Mouse (Mus musculus): ENCODE data around the gene Six1. TPM values are rescaled to one million over a fixed set of nuclear protein-coding genes. Genes with fewer than 3 reads are reported as not detected.
A peak's percentile ranks its signal among the peaks of the same experiment; 100 is the strongest.
"Not testable (repeated sequence)": the region's sequence is repeated elsewhere in the genome, so short reads cannot be mapped to it uniquely, and the experiment has no call there.

Gene Six1
- 0.19 and 0.40 TPM in 2 replicates for polyA plus RNA-seq (2015; fragmentation: Nextera tagmentation; extraction: Ambion mirVana)

DNA sequence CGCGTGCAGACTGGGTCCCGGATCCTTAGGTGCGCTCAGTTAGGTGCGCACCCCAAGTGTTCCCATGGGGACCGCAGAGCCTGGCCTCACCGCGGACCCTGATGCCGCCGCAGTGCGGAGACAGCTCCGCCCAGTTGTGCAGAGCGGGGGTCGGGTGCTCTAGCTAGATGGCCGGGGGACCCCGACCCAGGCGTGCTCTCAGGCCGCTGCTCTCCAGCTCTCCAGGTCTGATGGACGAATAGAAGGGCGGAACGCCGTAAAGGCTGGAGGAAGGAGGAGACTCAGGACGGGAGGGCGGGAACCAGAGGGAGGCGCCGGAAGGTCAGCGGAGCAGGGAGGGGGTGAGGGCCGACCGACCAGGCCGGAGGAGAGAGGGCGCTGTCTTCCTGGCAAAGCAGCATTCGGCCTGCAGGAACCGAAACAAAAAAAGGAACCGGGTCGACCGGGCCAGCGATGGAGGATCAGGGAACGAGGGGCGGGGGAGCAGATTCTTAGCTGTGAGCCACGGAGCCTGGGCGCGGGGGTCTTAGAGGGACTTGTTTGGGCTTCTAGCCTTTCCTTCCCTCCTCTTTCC lies at the start of gene Six1:
Six1 (minus strand) TSS at position 220 of the 574 bp plus-strand sequence.
- Histone ChIP-seq H3K9me3 (no peaks in the 10 kb centered on the region), H3K4me2 (replicated peaks) (peak within 1 kb of the TSS; percentile 94), H3K27me3 (replicated peaks) (peaks cover 80% of the 10 kb centered on the region), H3K4me1 (replicated peaks) (peaks cover 8% of the 10 kb centered on the region), H3K4me3 (replicated peaks) (peak within 1 kb of the TSS; percentile 48), H3K27ac (no peak within 1 kb of the TSS), H3K9ac (peak within 1 kb of the TSS; percentile 28), H3K36me3 (no peaks in the 10 kb centered on the region)
- WGBS = under 1% methylated on average over 42 of the region's 42 CpGs
- peak; percentile 87 for ATAC-seq

DNA sequence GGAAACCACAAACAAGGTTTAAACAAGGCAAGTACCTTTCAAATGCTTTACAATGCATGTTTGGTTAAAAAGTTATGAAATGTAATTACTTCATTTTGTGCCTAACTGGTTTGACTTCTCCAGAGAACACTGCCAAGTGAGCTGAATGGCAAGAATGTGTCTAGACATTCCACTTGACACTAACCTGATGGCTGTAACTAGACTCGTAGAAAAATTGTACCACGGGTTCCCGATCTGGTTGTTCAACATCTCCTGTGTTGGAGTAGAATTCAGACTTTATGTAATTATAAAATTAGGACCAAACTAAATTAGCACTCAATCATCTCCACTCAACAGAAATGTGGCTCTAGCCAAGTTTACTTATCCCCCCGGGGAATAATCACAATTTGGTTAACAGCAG lies 44.9 kb upstream of the Six1 start:
- WGBS = 73% methylated on average over 4 of the region's 4 CpGs

DNA sequence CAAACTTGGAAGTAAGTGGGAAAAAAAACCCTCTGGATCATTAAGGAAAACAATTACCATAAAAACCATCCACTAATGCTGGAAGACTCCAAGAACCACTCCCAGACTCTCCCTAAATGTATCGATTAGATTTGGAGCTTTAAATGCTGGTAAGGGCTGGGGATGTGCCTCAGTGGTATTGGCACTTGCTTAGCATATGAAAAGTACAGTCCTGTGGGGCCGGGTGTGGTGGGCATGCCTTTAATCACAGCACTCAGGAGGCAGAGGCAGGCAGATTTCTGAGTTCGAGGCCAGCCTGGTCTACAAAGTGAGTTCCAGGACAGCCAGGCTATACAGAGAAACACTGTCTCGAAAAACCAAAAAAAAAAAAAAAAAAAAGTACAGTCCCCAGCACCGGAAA lies 42.5 kb upstream of the Six1 start:
- 91% methylated on average over 5 of the region's 5 CpGs for WGBS
- H3K4me2 ChIP-seq (replicated peaks); H3K27ac ChIP-seq; H3K9ac ChIP-seq; H3K4me1 ChIP-seq (replicated peaks); ATAC-seq; H3K9me3 ChIP-seq; H3K27me3 ChIP-seq (replicated peaks); H3K4me3 ChIP-seq (replicated peaks); H3K36me3 ChIP-seq: not testable (repeated sequence)

More for the DNA sequence above, 44.9 kb upstream of the Six1 start:
- Histone ChIP-seq H3K4me2 (replicated peaks) (no peak overlapping the region), H3K27ac (no peak overlapping the region), H3K9me3 (no peaks in the 10 kb centered on the region), H3K4me1 (replicated peaks) (no peaks in the 10 kb centered on the region), H3K27me3 (replicated peaks) (no peaks in the 10 kb centered on the region), H3K9ac (no peak overlapping the region), H3K4me3 (replicated peaks) (no peak overlapping the region), H3K36me3 (no peaks in the 10 kb centered on the region)
- no peak for ATAC-seq

DNA sequence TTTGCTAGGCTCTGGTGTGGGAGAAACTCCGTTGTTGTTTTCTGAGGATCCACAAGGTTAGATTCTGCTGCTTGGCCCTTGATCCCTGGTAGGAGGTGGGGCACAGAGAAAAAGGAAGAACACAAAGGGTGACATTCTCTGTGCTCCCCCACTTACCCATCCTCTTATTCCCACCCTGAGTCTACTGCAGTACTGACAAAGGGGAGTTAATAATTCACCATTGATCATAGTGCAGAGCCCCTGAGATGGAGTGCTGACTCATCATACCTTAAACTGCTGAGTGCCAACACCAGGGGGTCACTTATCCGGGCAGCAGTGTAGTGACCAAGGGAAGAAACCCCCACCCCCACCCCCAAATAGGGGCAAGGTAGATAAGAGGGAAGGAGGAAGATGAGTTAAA lies 40.9 kb upstream of the Six1 start:
- H3K9ac ChIP-seq = no peak overlapping the region
- no peaks in the 10 kb centered on the region for H3K27me3 ChIP-seq (replicated peaks)
- no peak overlapping the region for H3K4me2 ChIP-seq (replicated peaks)
- no peaks in the 10 kb centered on the region for H3K4me1 ChIP-seq (replicated peaks)
- no peaks in the 10 kb centered on the region for H3K36me3 ChIP-seq
- no peak overlapping the region for H3K4me3 ChIP-seq (replicated peaks)
- 16% methylated on average over 2 of the region's 2 CpGs for WGBS
- 0 out of 2 replicates have a peak, but pooled peaks have one; percentile 45 for ATAC-seq
- no peaks in the 10 kb centered on the region for H3K9me3 ChIP-seq
- H3K27ac ChIP-seq = no peak overlapping the region

DNA sequence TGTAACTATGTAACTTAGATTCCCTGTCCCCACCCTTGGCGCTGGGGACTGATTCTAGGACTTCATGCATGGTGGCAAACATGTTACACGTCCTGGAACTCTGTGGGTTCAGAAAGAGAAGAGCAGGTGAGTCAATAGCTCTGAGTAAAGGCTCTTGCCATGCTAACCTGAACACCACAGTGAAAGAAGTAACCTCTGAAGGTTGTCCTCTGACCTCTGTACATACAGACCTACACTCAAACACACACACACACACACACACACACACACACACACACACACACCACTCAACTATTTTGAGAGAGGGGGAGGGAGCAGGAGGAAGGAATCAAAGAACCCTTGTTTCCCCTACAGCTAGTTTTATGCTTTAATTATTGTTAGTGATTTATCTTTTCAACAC lies 40.5 kb upstream of the Six1 start:
- Histone ChIP-seq H3K27me3 (replicated peaks) (no peaks in the 10 kb centered on the region), H3K4me3 (replicated peaks) (no peak overlapping the region), H3K27ac (no peak overlapping the region), H3K9ac (no peak overlapping the region), H3K4me1 (replicated peaks) (no peaks in the 10 kb centered on the region), H3K9me3 (no peaks in the 10 kb centered on the region), H3K4me2 (replicated peaks) (no peak overlapping the region), H3K36me3 (no peaks in the 10 kb centered on the region)
- no peak for ATAC-seq
- 83% methylated on average over 2 of the region's 2 CpGs for WGBS

DNA sequence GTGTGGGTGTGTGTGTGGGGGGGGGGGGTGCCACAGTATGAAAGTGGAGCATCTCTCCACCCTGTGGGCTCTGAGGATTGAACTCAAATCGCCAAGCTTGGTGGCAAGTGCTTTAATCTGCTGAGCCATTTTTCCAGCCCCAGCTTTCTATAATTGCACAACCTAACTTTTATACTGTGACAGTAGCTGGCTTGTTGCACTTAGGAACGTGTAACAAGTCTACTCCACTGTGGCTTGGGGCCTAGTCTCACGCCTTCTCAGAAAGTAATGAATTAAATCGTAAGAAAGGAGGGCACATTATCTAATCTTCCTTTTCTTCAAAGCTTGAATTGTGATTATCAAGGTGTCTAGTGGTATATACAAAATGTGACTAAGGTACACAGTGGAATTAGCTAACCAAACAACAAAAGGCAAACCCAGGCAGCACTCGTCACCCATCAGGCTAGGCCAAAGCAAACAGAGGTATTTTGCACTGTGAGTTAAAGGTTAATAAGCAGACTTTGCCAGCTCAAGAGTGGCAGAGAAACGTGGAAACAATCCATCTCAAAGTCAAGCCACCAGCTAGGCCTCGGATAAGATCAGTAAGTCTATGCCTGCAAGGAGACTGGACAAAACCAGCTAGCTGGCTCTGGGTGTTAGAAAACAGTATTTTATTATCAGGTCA lies 37.1 kb upstream of the Six1 start:
- no peaks in the 10 kb centered on the region for H3K4me1 ChIP-seq (replicated peaks)
- H3K36me3 ChIP-seq = no peaks in the 10 kb centered on the region

DNA sequence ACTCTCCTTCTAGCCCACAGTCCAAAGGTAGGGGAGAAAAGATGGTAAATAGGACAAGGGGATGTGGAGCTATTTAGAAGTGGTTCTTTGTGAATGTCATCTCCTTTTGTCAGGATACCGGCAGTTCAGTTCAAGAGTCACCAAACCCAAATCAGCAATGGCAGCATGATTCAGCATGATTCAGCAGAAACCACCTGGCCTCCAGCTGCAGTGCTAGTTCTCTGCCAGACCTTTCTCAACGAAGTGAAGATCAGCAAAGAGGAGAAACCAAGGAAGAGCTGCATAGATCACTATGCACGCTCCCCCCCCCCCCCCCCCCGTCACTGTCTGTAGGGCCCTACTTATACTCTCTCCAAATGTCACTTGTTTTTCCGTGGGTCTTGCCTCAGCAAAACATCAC lies 35.2 kb upstream of the Six1 start:
- WGBS = 62% methylated on average over 5 of the region's 5 CpGs
- no peaks in the 10 kb centered on the region for H3K27me3 ChIP-seq (replicated peaks)
- no peaks in the 10 kb centered on the region for H3K4me1 ChIP-seq (replicated peaks)
- no peaks in the 10 kb centered on the region for H3K36me3 ChIP-seq
- no peak overlapping the region for H3K4me3 ChIP-seq (replicated peaks)
- no peak overlapping the region for H3K9ac ChIP-seq
- no peak overlapping the region for H3K27ac ChIP-seq
- no peaks in the 10 kb centered on the region for H3K9me3 ChIP-seq
- H3K4me2 ChIP-seq (replicated peaks) = no peak overlapping the region
- ATAC-seq = no peak

More for the DNA sequence above, 37.1 kb upstream of the Six1 start:
- H3K4me3 ChIP-seq (replicated peaks) = no peak overlapping the region
- no peak overlapping the region for H3K4me2 ChIP-seq (replicated peaks)
- H3K9ac ChIP-seq = no peak overlapping the region
- H3K27me3 ChIP-seq (replicated peaks) = no peaks in the 10 kb centered on the region
- no peak for ATAC-seq
- WGBS = 56% methylated on average over 7 of the region's 7 CpGs
- no peak overlapping the region for H3K27ac ChIP-seq
- no peaks in the 10 kb centered on the region for H3K9me3 ChIP-seq

DNA sequence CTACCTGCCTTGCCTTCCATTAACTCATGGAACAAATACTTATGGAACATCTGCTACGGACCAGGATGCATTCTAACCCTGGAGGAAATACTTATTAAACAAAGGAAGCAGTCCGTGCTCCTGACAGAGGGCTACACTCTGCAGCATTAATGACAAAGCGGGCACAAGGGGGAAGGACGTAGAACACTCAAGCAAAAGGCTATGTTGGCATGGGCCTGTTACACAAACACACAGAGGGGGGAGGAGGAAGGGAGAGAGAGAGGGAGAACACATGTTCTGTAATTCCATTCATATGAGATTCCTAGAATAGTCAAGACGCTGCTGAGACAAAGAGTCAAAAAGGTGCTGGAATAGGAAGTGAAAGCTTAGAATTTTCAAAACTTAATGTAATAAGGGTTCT lies 34.8 kb upstream of the Six1 start:
- Histone ChIP-seq H3K36me3 (no peaks in the 10 kb centered on the region), H3K27me3 (replicated peaks) (no peaks in the 10 kb centered on the region), H3K27ac (no peak overlapping the region), H3K9me3 (no peaks in the 10 kb centered on the region), H3K4me3 (replicated peaks) (no peak overlapping the region), H3K4me2 (replicated peaks) (no peak overlapping the region), H3K9ac (no peak overlapping the region), H3K4me1 (replicated peaks) (no peaks in the 10 kb centered on the region)
- 59% methylated on average over 5 of the region's 5 CpGs for WGBS
- no peak for ATAC-seq

DNA sequence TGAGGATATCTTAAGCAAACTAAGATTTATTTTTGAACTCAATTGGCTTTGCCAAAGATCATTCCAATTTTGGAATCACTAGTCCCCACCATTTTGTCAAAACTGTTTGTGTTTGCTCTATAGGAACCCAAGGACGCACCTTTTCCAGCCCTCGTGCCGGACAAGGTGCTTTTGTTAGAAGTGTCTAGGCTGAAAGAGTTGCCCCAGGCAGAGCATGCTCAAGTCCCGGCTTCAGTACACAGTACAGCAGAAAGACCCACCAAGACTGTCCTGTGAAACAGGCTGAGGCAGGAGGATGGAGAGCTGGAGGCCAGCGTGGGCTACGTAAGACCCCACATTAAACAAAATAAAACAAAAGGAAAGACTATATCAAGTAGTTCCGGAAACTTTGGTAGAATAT lies 33.4 kb upstream of the Six1 start:
- Histone ChIP-seq H3K4me2 (replicated peaks) (no peak overlapping the region), H3K9me3 (no peaks in the 10 kb centered on the region), H3K4me3 (replicated peaks) (no peak overlapping the region), H3K4me1 (replicated peaks) (no peaks in the 10 kb centered on the region), H3K9ac (no peak overlapping the region), H3K36me3 (no peaks in the 10 kb centered on the region), H3K27me3 (replicated peaks) (no peaks in the 10 kb centered on the region), H3K27ac (no peak overlapping the region)
- 87% methylated on average over 7 of the region's 7 CpGs for WGBS
- ATAC-seq = no peak

DNA sequence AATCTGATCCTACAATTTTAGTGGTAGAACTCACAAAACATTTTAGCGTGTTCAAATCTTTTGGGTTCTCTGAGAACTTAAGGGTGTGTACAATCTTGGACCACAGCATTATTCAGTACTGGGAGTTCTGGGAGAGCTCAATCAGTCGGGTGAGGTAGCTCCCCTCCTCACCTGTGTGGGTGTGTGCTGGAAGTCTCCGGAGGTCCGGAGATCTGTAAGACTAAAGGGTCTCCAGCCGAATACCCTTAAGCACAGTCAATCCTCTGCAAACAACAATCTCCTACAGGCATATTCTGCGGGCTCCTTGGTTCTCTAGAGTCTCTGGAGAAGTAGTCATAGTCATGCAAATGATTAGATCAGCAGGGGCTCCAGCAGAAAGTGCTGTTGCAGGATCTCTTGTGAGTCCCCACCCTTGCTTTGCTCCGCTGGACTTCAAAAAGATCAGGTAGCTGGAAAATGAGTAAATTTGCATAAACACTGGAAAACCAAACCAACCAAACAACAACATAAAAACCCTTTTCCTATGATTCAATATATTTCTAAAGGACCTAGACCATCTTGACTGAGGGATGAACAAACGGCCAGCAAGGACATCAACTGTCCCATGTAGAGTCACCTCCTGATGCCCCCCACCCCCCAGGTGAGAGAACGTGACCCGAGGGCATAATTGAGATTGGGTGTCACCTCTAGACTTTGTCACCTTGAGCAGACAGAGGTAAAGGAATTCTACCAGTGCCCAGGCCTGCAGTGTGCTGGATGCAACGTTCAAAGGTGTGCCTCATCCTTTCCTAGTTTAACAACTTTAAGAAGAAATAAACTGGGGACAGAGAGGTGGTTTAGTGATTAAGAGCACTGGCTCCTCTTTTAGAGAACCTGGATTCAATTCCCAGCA lies 32.3 kb upstream of the Six1 start:
- H3K36me3 ChIP-seq = no peaks in the 10 kb centered on the region
- H3K9me3 ChIP-seq = no peaks in the 10 kb centered on the region
- H3K4me3 ChIP-seq (replicated peaks) = no peak overlapping the region
- H3K4me1 ChIP-seq (replicated peaks) = no peaks in the 10 kb centered on the region
- no peak overlapping the region for H3K27ac ChIP-seq
- no peak overlapping the region for H3K9ac ChIP-seq
- H3K27me3 ChIP-seq (replicated peaks) = no peaks in the 10 kb centered on the region
- 27% methylated on average over 11 of the region's 11 CpGs for WGBS
- ATAC-seq = no peak
- no peak overlapping the region for H3K4me2 ChIP-seq (replicated peaks)

DNA sequence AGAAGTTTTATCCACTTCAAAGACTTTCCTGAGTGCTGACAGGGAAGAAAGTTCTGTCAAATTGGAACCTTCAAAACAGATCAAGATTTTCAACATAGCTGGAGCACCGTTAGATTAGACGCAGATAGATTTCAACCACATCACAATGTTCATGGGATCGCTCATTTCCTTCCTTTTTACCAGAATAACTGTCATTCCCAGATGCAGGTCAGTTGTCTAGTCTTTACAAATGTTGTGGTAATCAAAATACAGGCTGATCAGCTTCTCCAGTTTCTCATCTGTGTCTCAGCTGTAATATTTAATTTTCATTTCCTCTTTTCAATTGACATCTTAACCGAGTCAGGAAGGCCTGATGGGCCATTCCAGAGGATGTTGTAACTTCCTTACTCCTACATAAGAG lies 30.1 kb upstream of the Six1 start:
- H3K4me2 ChIP-seq (replicated peaks) = no peak overlapping the region
- no peaks in the 10 kb centered on the region for H3K27me3 ChIP-seq (replicated peaks)
- no peak overlapping the region for H3K9ac ChIP-seq
- H3K9me3 ChIP-seq = no peaks in the 10 kb centered on the region
- H3K27ac ChIP-seq = no peak overlapping the region
- H3K4me3 ChIP-seq (replicated peaks) = no peak overlapping the region
- WGBS = 78% methylated on average over 4 of the region's 4 CpGs
- H3K36me3 ChIP-seq = no peaks in the 10 kb centered on the region
- no peaks in the 10 kb centered on the region for H3K4me1 ChIP-seq (replicated peaks)
- ATAC-seq = no peak

DNA sequence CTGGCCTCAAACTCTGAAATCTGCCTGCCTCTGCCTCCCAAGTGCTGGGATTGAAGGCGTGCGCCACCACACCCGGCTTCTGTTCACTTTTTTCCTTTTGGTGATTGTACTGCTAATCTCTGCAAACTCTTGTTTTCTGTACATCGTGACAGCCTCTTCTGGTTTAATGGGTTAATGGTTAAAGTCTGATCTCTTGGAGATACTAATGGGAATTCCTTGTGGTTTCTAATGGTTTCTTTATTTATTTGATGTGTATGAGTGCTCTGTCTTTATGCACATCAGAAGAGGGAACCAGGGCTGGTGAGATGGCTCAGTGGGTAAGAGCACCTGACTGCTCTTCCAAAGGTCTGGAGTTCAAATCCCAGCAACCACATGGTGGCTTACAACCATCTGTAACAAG lies 28.1 kb upstream of the Six1 start:
- 89% methylated on average over 4 of the region's 4 CpGs for WGBS
- not testable (repeated sequence) for ATAC-seq

More for the DNA sequence above, 28.1 kb upstream of the Six1 start:
- not testable (repeated sequence) for H3K9ac ChIP-seq; H3K27me3 ChIP-seq (replicated peaks); H3K4me2 ChIP-seq (replicated peaks); H3K4me3 ChIP-seq (replicated peaks); H3K36me3 ChIP-seq; H3K9me3 ChIP-seq; H3K4me1 ChIP-seq (replicated peaks); H3K27ac ChIP-seq

All from intestine, embryonic 15.5 days (tissue).